Mouse (Mus musculus): ENCODE measurements at regions not wholly inside any gene's neighbourhood (a gene's known extent, or its start where the extent isn't known, plus 50 kb on each side); places are given as distances from the start of the nearest gene placed in this dataset.
A peak's percentile ranks its signal among the peaks of the same experiment; 100 is the strongest.

DNA sequence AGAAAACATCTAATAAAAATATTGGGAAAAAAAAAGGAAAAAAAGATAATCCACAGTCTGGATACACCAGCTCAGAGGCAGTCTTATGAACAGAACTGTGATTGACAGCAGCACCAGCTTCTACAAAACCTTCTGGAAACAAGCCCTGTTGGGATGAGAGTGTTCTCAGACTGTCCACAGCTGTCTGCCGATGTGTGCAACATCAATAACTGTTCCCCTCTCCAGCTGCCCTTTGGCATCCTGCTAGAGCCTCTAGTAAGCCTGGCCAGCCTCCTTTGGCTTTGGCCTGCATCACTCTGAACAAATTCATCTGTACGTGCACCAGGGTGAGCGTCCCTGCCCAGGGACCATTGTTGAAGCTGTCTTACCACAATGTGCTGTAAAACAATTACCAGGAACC lies 137.0 kb upstream of the Irs2 start:
- no peak for DNase-seq (ENCODE audit: low spot score in 2 of 2)

DNA sequence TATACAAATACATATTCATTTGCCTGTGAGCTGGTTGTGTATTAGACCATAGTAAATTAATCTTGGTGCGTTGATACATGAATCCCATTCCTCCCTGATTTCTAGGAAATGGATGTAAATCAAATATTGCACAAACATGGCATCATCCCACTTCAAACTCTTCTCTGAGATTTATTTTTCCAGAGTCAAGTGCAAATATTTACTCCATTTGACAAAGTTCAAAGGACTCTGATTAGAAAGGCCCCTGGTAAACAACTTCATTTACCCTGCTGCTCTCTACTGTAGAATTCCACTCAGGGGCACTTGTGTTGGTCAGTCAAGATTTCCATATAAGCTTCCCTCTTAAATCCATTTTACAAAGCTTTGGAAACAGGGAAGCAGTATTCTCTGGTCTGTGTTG lies 132.3 kb upstream of the Irs2 start:
- DNase-seq (ENCODE audit: low spot score in 2 of 2): no peak

DNA sequence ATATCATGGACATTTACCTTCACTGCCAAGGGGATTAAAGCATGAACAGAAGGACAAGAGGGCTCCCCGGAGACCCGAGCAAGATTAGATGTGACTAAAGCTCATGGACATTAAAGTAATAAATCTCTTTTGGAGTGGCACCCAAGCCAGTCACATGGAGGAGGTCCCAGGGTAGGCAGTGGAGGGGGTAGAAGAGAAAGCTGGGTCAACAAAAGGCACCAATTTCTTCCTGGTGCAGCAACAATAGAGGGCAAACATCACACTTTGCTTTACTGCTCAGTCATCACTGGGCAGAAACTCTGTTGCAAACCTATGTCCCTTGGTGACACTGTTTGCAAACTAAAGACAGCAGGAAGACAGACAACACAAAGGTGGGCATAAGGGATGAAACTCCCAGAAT lies 131.0 kb upstream of the Irs2 start:
- no peak for DNase-seq (ENCODE audit: low spot score in 2 of 2)

DNA sequence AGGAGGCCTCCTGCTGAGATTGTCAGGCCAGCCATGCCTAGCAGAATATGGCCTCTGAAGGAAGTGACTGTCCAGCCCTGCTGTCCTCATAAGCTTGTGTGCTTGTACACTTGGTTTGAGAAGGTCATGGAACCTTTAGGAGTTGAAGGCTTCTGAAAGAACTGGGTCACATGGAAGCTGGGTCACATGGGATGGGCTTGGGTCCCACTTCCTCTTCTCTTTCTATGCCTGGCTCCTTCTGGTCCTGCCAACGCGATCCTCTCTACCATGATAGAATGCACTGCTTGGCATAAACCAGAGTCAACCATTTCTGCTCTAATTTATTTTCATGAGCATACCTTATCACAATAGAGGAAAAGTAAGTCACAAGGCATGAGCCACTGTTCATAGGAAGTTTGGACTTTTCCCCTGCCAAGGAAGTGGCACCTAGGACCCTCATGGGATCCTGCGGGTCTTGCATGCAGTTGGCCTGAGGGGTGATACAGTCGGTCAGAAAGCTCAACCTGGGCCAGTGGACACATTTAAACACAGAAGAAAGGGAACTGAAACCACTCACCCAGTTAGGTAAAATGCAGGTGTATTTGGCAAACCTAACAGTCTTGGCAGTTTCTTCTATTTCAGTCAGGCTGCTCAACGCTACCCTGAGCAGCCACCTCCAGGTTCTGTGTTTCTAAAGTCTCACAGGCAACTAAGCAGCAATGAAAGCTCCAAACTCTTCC lies 130.2 kb upstream of the Irs2 start:
- no peak for DNase-seq (ENCODE audit: low spot score in 2 of 2)

DNA sequence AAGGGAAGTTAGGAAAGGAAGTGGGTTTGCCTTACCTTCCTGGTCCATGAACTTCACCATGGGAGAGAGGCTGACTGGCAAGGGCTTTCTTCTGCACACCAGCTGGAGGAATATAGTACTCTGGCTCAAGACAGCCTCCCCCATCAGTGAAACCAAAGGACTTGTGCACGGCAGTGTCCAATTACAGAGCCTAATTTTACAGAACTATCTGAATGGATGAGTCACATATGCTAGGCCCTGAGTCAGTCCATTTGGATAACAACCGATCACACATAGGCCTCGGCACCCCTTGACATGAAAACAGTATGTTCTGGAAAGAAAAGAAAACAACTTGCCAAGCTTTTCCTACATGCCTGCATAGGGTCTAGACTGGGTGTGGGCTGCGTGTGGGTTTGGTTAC lies 128.3 kb upstream of the Irs2 start:
- DNase-seq (ENCODE audit: low spot score in 2 of 2): no peak

DNA sequence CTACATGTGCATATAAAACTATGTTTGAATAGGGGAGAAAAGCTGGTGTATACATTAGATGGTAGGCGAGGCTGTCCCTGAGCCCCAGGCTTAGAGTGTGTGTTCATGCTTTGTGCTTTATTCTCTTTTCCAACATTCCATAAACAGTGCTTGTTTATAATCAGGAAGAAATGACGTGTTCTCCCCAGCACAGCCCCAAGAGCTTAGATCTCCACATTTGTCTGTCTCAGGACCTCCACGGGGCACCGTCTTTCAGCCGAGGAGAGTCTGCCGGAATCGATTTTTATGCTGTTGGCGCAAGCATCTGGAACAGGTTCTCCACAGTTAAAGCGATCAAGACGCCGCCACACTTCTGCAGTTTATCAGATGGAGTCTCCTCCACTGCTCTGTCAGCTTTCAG lies 126.9 kb upstream of the Irs2 start:
- DNase-seq (ENCODE audit: low spot score in 2 of 2): no peak

DNA sequence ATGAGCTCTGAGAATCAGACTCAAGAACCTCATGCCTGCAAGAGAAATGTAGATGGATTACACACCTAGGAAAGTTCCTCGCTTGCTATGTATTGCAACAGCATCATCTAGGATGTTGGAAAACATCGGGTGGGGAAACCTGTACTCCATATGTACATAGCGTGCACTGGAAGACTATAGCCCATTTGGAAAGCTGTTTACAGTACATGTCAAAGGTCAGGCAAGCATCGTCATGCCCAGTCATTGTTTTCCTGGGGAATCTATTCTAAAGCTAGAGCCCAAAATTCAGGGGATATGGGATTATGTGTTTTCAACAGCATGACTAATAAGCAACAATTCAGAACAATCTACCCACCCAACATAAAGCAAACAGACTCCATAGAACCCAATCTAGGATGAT lies 126.3 kb upstream of the Irs2 start:
- DNase-seq (ENCODE audit: low spot score in 2 of 2): no peak

DNA sequence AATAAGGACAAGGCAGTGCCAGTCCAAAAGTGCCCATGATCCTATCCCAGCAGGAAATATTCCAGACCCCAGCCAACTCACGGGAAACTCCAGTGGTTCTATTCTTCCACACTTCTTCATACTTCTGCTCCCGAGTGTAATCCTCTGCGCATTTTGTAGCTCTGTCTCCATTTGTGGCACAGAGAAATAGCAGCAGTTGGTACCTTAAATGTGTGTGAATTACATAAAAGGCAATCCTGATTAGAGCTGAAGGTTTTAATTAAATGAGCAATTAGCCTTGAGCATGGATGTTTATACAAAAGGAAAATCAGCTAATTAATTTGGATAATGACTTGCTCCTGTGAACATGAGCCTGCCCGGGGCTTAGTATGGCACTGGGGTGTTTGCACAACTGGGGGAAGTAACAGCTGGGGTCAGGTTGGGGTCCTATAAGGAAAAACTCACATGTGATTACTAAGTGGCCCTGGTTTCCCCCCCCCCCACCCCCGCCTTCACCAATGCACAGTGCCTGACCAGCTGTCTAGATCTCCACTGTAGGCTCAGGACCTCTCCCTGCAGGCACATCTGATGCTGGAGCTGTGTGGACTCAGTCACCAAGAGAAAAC lies 110.9 kb upstream of the Irs2 start:
- no peak for DNase-seq (ENCODE audit: low spot score in 2 of 2)

DNA sequence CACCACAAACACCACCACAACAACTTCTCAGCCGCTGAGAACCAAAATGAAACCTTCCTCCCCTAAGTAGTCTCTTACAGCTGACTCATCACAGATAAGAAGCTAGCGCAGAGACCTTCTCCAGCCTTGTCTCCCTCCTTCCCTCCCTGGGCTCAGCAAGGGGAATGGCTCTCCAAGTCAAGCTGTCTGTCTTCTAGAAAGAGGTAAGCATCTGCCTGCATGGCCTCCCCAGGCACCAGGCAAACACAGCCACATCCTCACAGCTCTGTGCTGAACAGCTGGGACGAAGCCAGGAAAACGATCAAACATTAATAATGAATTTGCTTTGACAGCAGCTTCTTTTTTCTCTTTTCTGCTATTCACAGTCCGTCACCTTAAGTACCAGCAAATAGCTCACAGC lies 108.3 kb upstream of the Irs2 start:
- DNase-seq (ENCODE audit: low spot score in 2 of 2): no peak

DNA sequence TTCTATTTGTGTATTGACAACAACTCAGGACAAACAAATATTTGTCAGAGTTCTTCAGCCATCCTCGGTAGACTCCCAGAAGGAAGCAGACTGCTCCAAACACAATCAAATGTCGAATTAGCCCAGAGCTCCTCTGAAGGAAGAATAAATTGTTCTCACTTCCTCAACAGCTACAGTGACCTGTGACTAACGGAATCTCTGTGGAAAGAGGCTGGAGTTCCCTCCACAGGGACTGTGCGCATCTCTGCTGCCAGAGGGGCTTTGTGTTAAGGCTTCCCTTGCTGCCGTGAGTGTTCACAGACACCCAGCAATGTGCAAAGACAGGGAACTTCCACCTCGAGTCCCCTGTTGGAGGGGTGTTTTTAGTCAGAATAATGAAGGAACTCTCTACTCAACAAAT lies 107.0 kb upstream of the Irs2 start:
- DNase-seq (ENCODE audit: low spot score in 2 of 2): no peak

DNA sequence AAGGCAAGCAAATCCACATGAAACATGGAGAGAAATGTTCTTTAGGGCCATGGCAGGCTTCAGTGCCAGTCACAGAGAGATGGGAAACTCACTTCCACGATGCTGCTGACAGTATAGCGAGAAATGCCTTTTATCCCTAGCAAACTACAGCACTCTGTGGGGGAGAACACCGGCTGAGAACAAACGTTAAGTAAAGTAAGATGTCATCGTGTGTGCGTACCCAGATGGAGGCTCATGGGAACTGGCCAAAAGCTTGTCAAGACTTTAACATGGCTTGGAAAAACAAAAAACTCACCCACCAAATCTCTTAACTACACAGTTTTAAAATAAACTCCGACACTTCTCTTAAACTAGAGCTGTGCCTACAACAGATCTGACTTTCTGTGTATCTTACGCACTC lies 106.3 kb upstream of the Irs2 start:
- no peak for DNase-seq (ENCODE audit: low spot score in 2 of 2)

DNA sequence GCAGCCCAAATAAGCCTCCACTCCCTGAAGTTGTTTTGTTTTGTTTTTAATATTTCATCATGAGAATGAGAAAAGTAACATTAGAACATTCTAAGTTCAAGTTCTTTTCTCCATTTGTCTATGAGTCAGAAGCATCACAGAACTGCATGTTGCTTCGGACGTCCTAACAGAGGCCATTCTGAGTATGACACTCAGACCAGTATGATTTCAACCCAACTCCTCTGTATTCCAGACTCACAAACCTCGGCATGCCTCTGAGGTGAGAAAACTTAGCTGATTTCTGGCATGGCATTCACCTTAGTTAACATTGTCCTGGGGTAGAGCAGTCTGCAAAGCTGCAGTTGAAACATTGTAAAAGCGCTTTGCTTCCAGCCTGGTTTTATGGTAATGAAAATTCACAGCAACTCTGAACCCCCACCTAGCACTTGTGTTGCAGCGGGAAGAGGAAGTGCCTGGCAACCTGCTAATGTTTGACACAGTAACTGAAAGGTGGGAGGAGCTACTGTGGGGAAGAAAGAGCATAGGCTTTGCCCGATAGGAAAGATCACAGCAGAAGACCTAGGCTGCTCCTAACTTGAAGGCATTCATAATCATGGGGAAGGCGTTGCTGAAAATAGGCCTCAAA lies 104.8 kb upstream of the Irs2 start:
- no peak for DNase-seq (ENCODE audit: low spot score in 2 of 2)

DNA sequence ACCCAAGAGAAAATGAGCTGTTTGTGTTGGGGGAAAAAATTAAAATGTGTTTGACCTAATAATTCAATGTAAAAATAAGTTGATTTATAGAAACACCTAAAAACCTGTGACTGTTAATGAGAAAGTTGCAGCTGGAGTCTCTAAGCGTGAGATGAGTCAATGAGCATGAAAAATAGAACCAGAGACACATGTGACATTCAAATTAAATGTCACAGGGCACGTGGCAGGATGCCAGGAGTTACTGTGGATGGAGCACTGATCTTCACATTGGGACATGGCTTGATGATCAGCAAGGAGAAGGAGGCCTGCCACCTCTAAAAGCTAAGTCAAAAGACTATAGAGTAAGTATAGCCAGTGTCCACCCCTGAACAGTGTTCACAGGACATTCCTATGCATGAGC lies 103.7 kb upstream of the Irs2 start:
- no peak for DNase-seq (ENCODE audit: low spot score in 2 of 2)

DNA sequence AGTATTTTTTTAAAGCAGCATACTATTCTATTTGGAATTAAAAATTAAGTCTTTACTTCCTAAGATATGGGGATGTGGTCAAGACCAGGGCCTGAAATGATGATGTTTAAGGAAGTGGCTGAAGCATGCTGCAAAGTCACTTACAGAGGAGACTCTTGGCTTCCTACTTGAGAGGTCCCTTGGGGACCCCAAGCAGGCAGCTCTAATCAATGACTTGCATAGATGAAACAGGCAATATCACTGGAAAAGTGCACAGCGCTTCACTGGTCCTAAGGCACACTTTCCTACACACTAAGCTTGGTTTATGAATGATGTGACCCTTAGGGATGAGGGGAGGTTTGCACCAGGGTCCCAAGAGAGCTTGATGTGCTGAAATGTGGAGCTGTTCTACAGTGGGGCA lies 99.2 kb upstream of the Irs2 start:
- no peak for DNase-seq (ENCODE audit: low spot score in 2 of 2)

DNA sequence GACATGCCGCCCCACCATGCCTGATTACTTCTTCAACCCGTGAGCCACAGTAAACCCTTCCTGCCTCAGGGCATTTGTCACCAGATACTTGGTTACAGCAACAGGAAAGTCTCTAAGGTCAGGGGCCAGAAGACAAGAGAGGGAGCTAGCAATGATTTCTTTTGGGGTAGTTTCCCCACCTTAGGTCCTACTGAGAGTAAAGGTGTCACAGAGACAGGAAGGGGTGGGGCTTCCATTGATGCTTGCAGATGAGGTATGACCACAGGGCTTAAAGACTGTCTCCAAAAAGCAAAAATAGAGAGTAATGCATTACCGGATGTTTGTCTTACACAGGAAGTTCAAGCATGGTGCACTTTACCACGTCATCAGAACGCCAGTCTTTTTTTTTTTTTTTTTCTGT lies 98.8 kb upstream of the Irs2 start:
- DNase-seq (ENCODE audit: low spot score in 2 of 2): no peak

DNA sequence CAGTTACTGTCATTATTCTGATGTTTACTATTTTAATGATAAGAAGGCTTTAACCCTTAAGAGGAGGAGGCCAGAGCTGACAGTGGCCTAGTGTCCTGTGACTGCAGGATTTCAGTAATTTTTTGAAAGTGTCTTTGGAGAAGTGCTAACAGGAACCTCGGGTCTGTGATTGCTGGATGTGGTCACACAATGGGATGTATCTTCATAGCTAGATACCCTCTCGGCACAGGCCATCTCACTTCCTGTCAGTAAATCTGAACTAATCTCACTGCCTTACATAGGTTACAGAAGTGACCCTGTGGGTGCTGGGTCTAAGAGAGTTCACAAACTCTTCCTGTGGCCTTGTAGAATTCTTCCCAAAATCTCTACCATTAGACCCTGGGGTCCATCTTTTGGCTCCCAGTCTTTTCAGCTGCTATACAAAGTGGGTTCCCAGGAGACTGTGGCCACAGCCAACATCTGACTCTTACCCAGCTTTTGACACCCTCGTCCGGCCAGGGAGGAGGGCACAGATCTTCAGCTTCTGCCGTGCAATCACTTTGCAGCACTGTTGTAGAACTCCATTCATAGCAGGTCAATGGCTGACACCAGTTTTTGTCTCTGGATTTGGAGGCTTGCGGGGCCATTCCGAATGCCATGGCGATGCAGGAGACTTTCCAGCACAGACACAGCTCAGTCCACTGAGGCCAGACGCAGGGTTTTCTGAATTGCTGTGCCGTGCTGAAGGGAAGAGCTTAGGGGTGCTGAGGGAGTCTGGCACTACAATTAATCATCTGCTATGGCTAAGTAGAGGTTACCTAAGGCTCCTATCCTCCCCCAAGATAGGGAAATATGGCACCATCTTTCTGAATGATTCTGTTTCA lies 95.7 kb upstream of the Irs2 start:
- no peak for DNase-seq (ENCODE audit: low spot score in 2 of 2)

DNA sequence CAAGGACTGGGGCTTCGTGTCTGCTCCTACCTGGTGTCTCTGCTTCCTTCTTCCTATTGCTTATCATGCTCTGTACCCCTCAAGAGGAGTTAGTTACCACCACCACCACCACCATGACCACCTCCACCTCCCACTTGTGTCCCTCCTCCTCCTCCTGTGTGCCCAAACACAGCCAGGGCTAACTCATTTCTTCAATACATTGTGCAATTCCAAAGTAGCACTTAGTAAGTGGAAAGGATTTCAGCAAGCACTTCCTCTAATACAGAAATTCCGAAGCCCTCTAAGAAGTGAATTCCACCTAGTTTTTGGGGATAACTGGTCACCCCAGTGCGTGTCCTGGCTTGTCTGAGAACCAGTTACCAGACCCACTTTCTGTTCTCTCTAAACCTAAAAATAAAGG lies 92.1 kb upstream of the Irs2 start:
- DNase-seq (ENCODE audit: low spot score in 2 of 2): no peak

DNA sequence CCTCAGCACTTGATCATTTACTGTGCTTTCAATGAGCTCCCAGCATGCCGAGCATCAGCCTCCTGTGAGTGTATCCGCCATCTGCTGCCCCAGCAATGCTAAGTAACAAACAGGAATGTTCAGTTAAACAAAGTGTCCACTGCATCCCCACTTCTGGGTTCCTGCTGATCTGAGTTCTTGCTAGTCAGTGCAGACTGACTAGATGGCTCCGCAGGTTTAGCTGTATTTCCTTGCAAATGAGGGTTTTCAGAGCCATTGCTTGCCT lies 91.3 kb upstream of the Irs2 start:
- DNase-seq (ENCODE audit: low spot score in 2 of 2): peak in 1 of 2 experiments; percentile 18

DNA sequence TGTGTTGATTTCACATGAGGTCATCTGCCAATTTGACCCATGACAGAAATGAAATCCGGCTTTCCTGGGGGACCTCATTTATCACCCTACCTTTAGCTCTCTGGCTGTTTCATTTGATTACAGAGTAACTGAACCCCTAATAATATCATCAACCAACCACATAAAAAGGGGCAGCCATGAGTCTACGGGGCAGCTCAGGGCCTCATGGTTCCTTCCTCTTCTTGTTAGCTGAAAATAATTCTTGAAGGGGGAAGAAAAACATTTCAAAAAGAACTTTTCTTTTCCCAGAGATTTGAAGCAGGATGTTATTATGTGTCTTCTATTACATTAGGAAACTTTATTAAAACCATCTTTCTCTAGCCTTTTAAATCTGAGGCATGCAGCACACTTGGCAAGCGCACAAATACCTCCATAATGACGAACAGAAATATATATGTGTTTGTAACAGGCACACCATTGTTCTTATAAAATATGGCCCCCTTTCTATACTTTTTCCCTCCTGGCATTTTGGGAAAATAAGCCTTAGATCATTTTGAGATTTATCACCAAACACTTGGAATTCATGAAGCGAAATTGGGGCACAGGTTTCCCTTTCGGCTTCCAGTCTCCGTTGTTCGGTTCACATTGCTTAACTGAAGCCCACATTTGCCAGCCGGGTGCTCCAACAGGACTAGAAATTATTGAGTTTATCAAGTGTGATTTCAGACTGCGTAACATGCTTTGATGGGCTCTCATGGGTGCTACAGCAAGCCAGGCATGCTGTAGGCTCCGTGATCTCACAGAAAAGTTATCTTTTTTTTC lies 90.7 kb upstream of the Irs2 start:
- DNase-seq (ENCODE audit: low spot score in 2 of 2): no peak

DNA sequence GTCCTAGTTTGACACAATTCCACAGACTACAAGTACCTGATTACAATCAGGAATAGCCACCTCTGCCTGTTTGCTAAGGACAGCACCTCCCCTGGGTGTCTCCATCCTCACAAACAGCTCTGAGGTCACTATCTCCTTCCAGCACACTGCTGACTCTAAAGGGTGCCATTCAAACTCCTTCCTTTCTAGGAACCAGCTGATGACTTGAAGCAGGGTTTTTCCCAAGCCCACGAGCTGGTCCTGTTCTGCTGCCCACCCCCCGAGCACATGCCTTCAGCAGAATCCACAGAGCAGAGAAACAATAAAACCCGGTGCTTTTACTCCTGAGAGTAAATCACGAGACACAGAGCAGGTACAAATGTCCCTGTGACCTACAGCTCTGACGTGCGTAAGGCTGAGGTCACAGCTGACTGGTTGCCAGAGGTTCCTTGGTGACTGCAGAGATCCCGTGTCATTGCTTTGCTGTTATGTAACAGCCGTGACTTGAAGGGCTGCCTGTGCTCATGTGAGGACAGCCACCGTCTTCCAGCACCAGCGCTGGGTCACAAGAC lies 90.0 kb upstream of the Irs2 start:
- peak in 1 of 2 experiments; percentile 27 for DNase-seq (ENCODE audit: low spot score in 2 of 2)

DNA sequence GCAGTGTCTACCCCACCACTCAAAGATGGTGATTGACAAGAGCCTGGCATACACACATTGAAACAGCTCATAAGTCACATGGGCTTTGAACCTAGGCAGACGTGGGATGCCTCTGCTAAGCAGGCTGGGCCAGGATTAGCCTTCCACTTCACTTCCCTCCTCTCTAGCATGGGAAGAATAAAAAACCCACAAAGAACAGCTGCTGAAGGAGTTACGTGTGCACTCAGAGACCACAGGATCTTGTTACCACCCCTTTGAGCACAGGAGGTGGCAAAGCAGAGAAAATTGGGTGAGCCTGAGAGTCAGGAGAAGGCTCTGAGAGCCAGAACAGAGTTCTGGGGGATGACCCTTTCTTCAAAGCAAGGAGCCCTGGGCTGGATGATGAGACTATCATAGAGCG lies 89.6 kb upstream of the Irs2 start:
- no peak for DNase-seq (ENCODE audit: low spot score in 2 of 2)

Data from layer of hippocampus, postnatal 10 days (tissue).